Mouse (Mus musculus): ENCODE measurements at regions not wholly inside any gene's neighbourhood (a gene's known extent, or its start where the extent isn't known, plus 50 kb on each side); places are given as distances from the start of the nearest gene placed in this dataset.

- TF ChIP-seq CTCF (conservative IDR thresholded peaks at IDR 0.05; ENCODE audit: insufficient read depth, insufficient read length, low read depth, low read length), result no peak
- TF ChIP-seq POLR2A (IDR thresholded peaks at IDR 0.05; ENCODE audit: low read depth, low read length), result no peak
Measured at GRCm38 (mm10) chr11:26881635-26882034, 287.8 kb upstream of the Vrk2 start.

Data from kidney, adult 2 months (tissue).